Mouse (Mus musculus) layer of hippocampus, adult 9-11 months (tissue): ENCODE results near the gene Sfxn2.
A peak's percentile ranks its signal among the peaks of the same experiment; 100 is the strongest.
"Not testable (repeated sequence)": the region's sequence is repeated elsewhere in the genome, so short reads cannot be mapped to it uniquely, and the experiment has no call there.

Source experiments
- DNase-seq: peaks from one replicate; pipeline ENCODE4 v3.0.0; 2022

Gene Sfxn2

DNA sequence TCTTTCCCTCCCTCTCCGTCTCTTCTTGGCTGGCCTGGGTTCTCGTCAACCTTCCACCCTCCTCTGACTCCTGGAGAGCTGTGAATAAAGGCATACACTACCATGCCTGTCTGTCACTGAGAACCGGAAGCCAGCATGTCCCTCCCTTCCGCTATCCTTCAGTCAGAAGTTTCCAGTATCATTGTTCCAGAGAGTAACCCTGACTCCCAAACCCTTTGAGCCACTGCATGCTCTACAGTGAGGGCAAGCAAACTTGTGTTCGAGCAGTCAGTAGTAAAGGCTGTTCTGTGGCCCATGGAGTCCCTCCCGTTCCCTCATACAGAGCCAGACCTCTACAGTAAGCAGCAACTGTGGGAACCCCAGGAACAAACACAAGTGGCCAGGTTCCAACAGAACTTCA lies 25.6 kb upstream of the Sfxn2 start:
- DNase-seq, result no peak

DNA sequence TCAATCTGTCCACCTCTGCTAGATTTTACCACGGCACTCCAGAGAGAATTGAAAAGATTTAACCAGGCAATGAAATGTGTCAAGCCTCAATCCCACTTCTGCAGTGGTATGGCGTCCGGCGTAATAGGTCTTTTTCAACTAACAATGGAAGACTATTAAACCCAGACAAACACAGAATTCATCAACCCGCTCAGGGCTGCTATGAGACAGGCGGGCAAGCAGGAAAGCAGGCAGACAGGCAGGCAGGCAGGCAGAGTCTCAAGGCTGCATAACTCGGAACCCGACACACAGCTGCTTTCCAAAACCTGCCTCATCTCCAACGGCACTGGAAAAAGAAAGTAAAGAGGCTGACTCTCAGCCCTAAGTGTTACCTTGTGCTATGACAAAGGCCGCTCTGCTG lies 25.1 kb upstream of the Sfxn2 start:
- no peak for DNase-seq

DNA sequence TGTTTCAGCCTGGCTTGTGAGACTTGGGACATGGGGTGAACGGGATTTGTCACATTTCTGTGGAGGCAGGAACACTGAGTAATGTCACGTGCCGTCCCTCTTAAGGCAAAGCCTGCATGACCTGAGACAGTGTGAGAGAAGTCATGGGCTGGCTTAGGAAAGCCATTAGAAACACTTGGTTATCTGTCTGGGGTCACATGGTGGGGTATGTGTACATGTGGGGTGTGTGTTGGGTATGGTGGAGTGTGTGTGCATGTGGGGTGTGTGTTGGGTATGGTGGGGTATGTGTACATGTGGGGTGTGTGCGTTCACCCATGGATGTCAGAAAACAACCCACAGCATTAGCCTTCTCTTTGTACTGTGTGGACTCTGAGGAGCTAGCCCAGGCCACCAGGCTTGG lies 22.8 kb upstream of the Sfxn2 start:
- DNase-seq, result no peak

DNA sequence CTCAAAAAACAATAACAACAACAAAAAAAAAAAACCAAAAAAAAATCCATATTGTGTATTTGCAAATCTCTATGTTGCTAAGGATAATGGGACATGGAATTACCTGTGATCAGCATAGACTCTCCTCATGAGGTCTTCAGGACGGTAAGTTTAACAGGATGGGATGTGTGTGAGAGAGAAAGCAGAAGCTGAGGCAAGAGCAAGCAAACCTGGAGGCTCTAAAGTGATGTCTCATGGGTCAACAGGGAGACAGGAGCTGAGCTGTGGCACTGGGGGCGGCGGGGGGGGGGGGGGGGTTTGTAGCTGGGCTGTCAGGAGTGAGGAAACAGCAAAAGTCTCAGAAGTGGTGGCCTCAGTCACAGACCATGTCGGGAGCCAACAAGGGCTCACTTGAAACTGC lies 20.7 kb upstream of the Sfxn2 start:
- no peak for DNase-seq

DNA sequence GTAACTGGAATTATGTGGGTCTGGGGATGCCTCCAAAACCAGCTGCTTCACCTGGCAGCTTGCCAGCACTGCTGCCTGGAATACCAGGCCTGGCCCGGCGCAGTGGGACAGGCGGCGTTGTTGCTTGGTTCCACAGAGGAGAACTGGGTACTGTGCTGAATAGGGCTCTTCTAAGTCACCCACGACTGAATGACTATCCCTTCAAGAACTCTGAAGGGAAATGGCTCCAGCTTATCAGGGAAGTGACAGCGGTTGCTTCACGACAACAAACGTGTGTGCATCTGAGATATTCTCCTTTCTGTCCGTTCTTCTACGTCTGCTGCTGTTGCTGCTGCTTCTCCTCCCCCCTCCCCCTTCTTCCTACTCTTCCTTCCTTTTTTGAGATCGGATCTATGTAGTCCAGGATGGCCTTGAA lies 19.6 kb upstream of the Sfxn2 start:
- peak; percentile 62 for DNase-seq

DNA sequence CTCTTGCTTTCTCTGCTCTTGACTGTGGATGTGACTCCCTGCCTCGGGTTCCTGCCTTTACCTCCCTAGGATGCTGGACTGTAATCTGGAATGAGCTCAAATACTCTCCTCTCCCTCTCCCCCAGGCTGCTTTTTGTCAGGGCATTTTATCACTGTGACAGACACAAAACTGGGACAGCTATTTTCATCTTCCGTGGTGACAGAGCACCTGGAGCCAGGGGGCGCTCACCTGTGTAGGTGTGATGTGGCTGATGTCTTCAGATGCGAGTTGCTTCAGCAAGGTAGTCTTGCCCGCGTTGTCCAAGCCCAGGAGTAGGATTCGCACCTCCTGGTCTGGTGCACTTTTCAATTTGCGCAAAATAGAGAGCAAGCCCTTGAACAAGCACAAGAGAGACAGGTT lies 15.2 kb upstream of the Sfxn2 start:
- DNase-seq, result no peak

DNA sequence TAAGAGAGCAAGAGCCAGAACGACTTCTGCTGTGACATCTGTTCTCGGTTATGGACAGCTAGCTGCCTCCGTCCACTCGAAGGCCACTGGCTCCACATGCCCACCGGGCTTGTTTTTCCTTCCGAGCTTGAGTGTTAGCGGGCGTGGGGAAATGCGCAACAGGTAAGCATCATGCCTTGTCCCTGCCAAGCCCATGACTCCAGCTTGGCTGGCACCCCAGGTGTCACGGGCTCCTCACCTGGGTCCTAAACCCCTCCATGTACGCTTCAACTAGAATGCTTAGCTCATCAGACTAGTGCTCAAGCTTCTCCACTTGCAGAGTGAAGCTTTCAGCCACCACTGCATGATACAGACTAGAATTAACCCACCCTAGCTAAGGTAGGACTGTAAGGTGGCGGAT lies 14.5 kb upstream of the Sfxn2 start:
- no peak for DNase-seq

DNA sequence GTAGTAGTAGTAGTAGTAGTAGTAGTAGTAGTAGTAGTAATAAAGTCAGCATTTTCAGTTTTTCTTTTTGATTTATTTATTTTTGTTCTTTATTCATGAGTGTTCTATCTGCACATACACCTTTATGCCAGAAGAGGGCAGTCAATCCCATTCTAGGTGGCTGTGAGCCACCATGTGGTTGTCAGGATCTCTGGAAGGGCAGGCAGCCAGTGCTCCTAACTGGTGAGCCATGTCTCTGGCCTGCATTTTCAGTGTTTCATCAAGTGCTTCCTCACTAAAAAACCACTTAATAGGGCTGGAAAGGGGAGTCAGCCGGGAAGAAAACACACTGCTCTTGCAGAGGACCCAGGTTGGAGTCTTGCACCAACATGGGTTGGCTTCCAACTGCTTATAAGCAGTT lies 11.0 kb upstream of the Sfxn2 start:
- DNase-seq, result peak; percentile 50

DNA sequence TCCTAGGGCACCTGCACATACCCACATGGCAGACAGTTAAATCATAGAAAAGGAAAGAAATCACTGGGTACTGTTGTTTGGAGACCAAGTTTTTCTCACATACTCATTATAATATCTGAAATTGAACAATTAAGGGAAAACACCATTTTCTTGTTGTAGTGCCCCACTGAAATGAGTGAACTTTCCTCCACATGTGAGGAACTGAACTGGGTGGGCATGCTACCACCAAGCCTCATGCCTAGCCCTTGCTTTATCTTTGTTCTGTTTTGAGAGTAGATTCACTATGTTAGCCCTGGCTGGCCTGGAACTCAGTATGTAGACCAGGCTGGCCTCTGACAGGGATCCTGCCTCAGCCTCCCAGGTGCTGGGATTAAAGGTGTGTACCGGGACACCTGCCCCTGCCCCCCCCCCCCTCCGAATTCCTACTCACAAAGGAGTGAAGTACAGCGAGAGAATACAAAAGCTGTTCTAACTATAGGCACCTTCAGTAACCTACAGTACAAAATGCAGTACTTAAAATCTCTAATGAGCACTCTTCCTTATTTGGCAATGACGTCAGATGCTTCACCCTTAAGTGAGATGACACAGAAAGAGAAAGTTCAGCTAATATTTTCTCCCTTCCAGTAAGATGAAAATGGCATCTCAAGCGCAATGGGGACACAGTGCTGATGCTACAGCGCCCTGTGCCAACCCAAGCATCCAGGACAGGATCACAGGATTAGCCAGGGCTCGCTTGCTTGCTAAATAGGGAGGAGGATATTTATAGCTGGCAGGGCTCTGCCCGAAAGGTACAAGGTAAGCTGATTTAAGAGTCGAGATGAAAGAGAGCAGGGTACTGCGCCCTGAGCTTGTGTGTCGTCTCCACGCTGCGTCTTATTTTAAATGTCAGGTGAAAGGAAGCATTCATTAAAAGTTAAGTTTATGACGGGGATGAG lies 10.3 kb upstream of the Sfxn2 start:
- no peak for DNase-seq

DNA sequence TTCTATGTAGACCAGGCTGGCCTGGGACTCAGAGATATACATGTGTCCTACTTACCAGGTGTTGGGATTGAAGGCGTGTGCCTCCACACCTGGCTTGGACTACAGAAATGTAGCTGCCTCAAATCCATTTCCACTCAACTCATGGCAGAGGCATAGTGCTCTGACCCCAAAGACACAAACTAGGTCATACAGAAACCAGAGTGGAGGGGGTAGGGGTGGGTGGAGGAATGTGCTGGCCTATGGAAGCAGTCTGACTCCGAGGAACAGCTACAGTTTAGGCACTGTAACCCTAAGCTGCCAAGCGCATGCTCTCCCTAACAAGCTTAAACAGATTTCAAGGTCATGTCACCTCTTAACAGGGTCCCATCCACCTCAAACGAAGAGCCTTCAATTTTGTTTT lies 9.6 kb upstream of the Sfxn2 start:
- DNase-seq, result no peak

DNA sequence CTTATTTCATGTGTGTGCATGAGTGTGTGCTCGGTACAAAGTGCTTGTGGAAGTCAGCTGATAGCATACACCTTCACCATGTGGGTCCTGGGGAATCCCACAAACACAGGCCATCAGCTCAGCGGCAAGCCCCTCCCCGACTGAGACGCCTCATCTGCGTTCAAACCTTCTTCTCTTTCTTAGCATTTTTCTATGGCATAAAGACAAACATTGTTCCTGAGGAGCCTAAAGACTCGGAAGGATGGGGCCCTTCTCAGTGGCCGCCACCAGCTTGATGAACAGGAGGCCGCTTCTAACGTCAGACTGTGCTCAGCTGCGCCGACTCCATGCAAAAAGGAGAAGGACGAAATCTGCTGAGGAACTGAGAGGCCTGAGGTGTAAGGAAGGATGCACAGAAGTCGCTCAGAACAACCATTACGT lies 9.1 kb upstream of the Sfxn2 start:
- no peak for DNase-seq

DNA sequence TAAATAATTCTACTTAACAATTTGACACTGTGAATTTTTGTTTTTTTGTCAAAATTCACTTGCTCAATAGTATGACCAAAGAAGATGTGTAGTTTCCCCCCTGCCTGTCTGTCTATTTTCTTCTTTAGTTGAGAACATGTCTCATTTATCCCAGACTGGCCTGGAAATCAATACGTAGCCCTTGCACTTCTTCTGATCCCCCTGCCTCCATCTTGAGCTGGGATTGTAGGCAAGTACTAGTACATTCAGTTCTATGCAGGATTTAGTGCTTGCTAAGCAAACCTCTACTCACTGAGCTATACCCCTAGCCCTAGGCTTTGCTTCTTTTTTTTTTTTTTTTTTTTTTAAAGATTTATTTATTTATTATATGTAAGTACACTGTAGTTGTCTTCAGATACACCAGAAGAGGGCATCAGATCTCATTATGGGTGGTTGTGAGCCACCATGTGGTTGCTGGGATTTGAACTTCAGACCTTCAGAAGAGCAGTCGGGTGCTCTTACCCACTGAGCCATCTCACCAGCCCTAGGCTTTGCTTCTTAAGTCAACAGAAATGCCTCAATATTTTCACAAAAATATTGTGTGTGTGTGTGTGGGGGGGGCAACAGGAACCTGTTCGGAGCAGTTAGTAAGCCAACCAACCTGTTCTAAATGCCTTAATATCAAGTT lies 1.8 kb upstream of the Sfxn2 start:
- not testable (repeated sequence) for DNase-seq

DNA sequence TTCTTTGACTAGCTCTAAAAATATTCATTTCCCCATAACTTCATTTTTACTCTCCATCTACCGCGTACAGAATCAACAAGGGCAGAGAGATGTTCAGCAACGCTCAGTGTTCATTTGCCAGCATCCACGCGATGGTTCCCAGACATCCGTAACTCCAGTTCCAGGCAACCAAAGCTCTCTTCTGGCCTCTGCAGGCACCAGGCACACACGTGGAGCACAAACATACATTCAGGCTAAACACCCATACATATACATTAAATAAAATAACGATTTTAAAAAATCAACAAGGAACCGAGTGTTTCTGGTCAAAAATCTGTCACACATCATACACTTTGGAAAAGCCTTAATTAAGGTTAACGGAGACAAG lies 1.3 kb upstream of the Sfxn2 start:
- no peak for DNase-seq

DNA sequence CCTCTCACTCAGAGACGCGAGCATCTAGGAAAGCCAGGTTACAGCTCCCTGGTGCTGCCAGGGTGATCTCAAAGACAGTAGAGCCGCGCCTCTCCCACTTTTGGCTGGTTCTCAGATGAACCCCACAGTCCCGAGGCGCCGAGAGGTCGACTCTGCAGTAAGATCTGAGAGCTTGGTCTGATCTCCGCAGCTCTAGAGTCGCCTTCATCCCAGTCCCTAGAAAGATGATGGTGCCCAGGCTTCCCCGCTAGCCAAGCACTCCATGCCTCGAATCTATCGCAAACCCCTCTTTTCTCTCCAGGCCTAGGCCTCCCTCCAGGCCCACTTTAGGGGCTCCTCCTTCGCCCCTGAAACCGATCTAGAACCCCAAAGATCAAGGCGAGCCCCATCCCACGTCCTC lies 617 bp upstream of the Sfxn2 start:
- DNase-seq, result no peak

DNA sequence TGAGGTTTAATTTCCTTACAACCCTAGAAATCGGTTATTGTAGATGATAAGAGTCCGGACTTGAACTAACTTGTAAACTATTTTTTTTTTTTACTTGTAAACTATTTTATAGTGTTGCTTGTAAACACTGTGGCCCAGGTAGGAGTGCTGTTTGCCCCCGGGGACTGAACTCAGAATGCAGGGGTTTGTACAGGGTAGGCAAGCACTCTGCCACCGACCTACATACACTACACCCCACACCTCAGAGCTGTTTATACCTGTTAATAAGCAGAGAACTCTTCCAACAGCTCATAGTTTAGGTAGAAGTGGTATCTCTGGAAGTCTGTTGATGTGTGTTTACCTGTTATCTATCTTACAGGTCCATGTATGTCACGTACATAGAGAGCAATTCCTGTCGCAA lies 825 bp downstream of the Sfxn2 start:
- no peak for DNase-seq

DNA sequence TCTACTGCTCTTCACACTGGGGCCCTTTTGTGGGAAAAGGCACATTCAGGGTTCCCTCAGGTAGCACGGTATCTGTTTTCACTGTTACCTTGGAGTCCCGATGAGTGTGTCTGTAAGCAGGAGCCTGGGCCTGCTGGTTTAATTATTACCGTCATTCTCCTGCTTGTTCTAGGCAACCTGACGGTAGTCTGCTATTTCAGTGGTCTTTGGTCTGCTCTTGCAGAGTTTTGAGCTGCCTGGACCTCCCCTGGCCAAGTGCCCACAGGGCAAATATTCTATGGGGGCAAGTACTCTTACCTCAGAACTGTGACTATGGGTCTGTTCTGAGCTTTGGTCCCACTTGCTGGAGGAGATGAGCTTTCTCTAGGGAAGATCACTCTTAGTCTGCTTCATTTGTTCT lies 2.0 kb downstream of the Sfxn2 start:
- no peak for DNase-seq

DNA sequence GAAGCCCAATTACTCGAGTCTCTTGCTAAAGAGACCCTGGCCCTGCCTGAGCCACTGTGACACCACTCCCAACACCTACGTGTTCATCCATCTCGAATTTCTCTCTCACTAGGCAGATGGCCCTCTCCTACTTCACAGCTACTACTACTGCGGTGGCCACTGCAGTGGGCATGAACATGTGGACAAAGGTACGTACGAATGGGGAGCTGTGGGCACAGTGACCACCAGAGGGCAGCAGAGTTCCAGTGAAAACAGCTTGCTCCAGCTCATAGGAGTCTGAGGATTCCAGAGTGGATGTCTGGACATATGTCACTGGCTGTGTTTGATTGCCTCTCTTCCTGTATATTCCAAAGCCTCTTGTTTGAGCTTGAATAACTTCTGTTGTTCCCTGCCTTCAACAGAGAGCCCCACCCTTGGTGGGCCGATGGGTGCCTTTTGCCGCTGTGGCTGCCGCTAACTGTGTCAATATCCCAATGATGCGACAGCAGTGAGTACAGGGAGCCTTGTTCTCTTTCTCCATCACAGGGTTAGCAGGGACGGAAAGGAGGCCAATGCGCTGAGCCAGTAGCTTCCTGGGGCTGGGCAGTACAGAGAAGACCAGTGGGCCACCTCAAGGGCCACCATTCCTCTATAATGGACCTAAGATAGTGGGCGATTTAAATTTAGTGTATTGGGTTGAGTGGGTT lies 14.8 kb downstream of the Sfxn2 start:
- DNase-seq, result peak; percentile 79

DNA sequence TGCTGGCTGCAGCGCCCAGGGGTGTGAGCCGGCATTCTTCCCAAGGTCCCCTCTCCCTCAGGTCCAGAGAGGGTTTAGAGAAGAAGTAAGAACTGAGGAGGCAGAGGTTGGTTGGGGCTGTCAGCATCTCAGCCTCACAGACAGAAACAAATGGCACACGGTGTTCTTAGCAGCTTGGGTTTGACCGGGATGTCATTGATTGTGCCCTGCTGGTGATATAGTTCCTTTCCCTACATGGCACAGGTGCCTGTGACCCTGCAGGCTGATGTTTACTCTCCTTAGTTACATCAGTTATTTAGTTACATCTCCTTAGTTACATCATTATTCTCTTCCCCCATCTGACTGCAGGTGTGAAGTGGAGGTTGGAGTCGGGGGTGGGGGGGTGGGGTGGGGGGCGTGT lies 18.4 kb downstream of the Sfxn2 start:
- DNase-seq, result no peak

DNA sequence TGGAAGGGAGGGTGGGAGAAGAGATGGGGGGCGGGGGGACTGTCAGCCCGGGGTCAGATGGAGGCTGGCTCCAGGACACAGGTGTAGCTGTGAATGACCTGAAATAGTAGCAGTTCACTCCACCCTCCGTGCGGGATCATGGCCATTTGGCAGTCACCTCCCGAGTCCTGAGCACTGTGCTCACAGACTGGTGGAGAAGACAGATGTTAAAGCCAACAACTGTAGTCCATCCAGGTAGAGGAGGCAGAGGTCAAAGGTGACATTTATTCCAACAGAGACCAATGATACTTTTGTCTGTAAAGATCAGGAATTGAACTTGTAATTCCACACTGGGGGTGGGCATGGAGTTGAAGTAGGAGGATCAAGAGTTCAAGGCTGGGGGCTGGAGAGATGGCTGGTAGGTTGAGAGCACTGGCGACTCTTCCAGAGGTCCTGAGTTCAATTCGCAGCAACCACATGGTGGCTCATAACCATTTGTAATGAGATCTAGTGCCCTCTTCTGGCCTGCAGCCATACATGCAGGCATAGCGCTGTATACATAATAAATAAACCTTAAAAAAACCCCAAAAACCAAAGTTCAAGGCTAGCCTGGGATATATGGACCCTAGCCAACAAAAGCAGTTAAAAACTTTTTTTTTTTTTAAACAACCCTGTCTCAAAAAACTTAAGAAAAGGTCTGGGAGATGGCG lies 19.7 kb downstream of the Sfxn2 start:
- no peak for DNase-seq

DNA sequence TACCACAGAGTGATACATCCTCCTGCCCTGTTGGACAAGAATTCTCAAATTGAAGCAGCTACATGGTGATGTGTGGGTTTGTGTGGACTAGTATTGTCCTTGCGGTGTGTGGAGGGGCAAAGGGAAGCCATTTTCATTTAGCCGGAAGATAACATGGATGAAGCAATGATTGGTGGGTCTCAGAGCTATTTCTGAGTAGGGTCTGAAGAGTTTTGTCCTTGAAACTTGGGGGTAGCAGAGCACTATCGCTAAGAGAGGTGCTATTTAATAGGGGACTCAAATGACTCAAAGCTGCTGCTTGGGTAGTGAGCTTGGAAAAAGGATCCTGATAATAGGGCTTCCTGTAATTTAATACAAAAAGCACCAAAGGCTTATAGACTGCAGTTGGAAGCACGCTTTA lies 25.0 kb downstream of the Sfxn2 start:
- no peak for DNase-seq

DNA sequence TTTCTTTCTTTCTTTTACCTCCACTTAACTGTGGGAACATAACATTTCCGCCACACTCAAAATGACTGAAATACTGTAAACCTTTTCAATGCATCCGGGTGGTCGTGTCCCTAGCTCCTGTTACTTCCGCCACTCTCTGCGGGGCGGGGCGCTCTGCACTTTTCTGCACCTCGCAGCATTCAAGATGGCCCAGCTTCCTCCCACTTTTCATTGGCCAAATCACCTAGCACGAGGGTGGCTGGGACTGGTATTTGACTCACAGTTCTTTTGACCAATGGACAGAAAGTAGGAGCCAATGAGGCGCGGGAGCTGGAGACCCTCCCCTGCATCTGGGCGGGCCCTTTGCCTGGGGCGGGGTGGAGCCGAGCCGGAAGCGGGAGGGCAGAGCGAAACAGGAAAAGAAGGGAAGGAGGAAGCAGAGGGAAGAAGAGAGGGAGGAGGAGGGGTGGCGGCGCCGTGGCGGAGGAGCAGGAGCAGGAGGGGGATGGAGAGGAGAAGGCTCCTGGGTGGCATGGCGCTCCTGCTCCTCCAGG lies 25.6 kb downstream of the Sfxn2 start, which contains the start of gene Wbp1l:
Gene Wbp1l, plus strand, starts transcription at position 365 of the 533 bp plus-strand sequence.
- peak; percentile 100 for DNase-seq

DNA sequence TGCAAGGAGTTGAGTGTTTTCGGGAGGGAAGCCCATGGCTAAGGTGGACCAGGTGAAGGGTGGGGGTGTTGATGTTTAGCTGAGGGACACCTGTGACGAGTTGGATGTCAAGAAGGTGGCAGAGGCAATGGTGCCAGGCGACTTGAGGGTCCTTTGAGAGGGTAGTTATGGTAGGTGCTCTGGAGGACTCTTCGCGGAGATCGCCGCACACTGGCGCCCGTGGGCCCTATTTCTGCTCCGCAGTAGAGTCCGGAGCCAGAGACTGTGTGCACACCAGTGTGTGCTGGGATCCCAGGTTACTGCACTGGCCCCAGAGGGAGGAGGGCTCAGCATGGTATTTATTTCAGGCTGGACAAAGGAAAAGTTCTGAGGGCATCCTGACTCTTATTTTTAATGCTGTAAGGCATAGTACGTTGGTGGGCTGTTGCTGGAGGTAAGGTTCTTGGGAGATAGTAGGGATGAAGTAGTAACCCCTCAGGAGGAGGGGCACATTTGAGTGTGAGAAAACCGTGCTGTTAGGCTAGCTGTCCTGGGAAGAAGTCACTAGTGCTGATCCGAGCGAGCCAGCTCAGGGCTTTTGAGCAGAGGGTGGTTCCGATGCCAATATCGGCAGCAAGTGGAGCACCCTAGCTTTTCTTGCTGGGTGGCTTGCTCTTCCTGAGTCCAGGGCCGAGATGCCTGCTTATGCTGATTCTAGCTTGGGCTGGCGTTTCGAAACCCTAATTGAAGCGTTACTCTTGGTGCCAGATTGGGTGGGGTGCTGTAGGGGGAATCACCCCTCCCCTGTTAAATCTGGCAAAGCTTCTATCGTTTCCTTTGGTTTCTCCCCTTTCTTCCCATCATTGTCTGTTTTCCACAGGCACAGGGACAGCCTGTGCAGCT lies 26.5 kb downstream of the Sfxn2 start:
- no peak for DNase-seq
